Mouse (Mus musculus): ENCODE measurements at regions not wholly inside any gene's neighbourhood (a gene's known extent, or its start where the extent isn't known, plus 50 kb on each side); places are given as distances from the start of the nearest gene placed in this dataset.

DNA sequence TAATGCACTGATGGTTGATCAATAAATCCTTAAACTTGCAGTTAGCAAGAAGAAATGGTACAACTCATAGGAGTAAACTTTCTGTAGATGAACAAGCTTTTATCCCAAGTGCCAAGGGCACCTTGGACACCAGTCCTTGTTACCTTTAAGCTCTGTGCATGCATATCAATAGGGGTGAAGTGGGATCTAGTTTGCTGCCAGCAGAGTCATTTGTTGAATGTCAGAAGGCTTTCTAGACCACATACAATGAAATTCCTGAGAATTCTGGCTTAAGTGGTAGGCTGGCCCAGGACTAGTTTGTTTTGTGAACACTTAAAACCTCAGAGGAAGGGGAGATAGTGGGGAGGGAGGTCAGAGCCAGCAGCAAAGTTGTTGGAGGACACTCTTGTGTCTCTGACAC lies 437.9 kb upstream of the 4930412O13Rik start:
- no peak for DNase-seq

DNA sequence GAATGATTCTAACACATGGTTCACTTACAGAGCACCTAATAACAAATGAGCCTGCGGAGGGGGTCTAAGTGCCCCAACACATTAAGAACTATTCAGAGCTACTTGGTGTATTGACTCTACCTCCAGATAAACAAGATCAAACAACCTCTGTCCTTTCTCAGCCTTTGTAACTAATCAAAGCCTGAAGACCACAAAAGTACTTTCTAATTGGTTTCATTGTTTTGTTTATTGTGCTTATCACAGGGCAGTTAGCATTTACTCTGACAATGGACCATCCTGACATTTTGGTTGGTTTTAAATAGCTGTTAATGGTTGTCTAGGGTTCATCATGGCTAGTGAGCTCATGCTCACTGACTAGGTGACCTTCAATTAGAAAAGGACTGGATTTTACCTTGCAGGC lies 435.2 kb upstream of the 4930412O13Rik start:
- no peak for DNase-seq

GRCm38 (mm10) chr2:9464413-9464812 lies 416.6 kb upstream of the 4930412O13Rik start:
- no peak for DNase-seq

DNA sequence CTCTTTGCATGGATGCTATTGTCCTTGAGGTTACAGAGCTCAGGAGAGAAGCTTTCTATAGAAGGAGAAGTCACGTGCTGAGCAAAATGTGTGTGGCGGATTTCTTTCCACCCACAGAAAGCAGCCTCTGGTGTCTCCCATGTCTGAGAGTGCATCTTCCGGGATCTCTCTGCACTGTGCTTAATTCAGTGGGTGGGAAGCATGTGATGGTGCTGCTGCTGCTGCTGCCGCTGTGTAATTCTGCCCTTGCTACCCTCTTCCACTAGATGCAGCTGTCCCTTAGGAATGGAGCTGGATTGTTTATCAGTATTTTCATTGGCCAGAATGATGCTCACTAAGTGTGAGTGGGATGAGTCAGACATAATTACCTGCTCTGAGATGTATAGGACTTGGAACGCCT lies 416.2 kb upstream of the 4930412O13Rik start:
- DNase-seq, result no peak

- DNase-seq, result no peak
Measured at GRCm38 (mm10) chr2:9467573-9467972, 413.5 kb upstream of the 4930412O13Rik start.

DNA sequence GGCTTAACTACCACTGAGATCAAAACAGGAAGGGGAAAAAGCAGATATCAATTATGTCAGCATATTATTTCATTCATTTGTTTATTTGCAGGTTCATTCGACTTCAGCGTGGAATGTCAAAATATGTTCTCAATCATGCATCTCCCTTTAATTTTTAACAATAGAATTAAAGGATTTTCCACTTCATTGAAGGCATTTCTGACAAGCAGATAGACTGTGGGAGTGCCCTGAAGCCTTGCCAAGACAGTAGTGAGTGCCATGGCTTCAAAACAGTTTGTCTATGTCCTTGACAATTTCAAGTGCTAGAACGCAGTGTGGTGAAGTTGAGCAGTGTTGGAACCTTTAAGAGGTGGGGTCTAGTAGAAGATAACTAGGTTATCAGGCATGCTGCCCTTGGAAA lies 412.4 kb upstream of the 4930412O13Rik start:
- no peak for DNase-seq

DNA sequence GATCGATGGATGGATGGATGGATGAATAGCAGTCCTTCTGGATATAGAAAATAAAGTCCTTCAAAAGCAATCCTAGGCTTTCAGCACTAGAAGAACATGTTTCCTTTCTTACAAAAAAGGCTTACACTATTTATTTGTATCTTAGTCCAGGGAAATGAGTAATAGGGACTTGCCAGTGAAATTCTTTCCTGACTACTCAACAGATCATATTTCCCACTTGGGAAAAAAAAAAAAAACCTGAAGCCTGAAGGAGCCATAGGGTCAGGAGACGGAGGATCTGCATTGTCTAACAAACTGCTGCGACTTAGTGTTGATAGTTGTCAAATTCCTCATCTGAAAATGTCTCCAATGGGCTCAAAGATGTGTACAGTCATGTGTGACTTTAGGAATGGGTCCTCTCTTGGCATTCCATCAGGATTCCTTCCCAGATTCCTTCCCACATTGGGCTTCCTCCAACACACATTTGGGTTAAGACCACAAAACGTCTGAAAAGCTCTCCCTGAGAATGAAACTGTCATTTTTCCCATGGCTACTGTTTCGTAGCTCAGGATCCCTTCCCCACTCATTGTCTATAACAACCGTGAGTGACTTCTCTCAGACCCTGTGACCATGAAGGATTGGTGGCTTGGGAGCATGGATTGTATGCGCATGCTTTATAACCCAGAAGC lies 399.2 kb upstream of the 4930412O13Rik start:
- DNase-seq, result no peak

- no peak for DNase-seq
Measured at GRCm38 (mm10) chr2:9487381-9487914, 393.6 kb upstream of the 4930412O13Rik start.

- DNase-seq, result no peak
Measured at GRCm38 (mm10) chr2:9493606-9494145, 387.4 kb upstream of the 4930412O13Rik start.

GRCm38 (mm10) chr2:9520045-9520444 lies 361.0 kb upstream of the 4930412O13Rik start:
- no peak for DNase-seq

DNA sequence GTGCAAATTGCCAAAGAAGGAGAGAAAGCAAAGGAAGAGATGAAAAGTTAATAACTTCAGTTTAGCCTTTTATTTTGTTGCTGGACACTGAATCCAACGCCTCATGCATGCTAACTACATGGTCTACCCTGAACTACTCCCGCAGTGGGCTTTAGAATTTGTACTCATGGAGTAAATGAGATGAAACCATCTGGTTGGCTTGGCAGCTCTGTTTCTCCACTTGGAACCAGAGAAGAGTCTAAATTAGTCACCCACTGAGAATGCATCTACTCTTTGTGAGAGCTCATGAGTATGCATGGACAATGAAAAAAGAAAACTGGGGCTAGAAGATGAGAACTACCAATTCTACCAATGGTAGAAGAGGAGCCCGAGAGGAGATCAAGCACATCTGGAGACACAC lies 355.1 kb upstream of the 4930412O13Rik start:
- no peak for DNase-seq

GRCm38 (mm10) chr2:9535141-9535658 lies 345.9 kb upstream of the 4930412O13Rik start:
- DNase-seq, result no peak

DNA sequence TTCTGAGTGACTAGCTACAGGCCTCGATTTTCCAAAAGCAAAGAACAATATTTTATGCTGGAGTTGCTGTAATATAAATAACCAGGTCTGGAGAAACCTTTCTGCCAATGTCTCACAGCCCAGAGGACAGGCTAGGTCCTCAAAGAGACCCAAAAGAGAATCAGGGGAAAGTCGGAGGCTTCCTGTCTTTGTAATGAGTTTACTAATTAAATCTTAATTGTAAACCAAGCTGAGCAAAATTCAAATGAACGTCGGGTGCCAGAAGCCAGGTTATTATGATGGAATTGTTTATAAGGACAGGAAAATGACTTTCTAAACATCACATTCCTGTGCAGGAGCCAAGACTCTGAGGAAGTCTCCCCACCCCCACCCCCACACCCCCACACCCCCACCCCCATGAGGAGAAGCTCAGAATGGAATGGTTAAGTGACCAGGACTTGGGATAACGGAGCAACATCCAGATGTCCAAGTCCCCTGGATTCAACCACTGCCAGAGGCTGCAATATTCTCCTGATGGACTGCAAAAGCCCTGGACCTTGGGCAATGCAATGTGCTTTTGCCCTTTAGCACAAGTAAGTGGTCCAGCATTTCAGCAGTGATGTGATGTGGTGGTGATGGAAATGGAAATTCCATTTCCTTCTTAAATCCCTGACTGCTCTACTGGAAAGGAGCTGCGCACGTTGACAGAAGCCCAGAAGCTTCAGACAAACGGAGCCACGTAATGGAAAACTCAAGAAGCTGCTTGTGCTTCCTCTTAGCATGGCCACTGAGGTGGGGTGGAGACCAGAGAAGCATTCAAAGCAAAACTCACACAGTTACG lies 333.1 kb upstream of the 4930412O13Rik start:
- DNase-seq, result no peak

DNA sequence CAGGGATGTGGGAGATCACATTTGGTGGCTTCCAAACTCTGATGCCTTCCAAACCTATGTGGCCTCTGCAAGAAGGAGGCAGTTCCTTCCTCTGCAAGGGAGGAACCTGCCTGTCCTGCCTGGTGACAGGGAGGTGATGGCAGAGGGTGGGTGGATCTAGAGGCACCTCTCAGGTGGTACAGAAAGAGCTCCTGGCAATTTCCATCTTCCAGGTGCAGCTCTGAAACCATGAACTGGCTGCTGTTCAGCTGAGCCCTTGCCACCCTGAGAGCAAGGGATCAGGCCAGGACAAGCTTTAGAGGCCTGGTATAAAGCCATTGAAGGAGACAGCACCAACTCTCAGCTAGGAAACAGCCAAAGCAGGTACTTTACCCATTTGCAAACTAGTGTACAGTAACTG lies 327.7 kb upstream of the 4930412O13Rik start:
- no peak for DNase-seq

- no peak for DNase-seq
Measured at GRCm38 (mm10) chr2:9564487-9565043, 316.5 kb upstream of the 4930412O13Rik start.

DNA sequence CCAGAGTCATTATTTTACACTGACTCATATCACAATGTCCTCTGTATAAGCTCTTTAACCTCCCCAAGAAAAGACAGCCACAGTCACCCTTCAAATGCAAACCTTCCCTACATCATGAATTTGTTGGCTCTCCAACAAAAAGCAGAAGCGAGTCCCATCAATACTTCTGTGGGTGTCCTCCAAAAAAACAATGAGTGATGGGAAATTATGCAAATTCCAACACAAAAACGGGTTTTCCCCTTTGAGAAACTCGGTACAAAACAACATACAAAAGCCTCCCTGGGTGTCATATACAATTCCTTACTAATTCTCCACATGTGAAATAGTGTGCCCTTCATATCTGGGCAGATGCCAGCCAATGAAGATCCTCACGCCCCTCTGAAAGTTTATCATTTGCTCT lies 311.8 kb upstream of the 4930412O13Rik start:
- no peak for DNase-seq

DNA sequence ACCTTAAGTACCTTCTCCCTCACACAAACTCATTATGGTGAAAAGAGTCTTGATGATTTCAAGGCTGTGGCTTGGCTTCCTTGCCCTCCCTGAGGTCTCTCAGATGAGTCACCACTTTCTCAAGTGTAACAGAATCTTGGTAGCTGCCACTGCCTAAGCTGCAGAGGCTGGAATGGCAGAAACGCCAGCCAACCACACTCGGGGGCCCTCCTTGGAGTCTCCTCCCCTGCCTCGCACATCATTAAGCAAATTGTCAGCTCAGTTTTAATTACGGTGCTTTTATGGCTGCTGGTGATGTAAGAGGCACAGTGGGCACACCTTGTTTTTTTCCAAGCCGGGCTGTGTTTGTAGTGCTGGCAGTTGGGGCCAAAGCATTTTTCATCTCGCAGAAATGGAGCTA lies 306.9 kb upstream of the 4930412O13Rik start:
- DNase-seq, result no peak

- no peak for DNase-seq
Measured at GRCm38 (mm10) chr2:9574651-9575050, 306.4 kb upstream of the 4930412O13Rik start.

GRCm38 (mm10) chr2:9577868-9578267 lies 303.2 kb upstream of the 4930412O13Rik start:
- no peak for DNase-seq

DNA sequence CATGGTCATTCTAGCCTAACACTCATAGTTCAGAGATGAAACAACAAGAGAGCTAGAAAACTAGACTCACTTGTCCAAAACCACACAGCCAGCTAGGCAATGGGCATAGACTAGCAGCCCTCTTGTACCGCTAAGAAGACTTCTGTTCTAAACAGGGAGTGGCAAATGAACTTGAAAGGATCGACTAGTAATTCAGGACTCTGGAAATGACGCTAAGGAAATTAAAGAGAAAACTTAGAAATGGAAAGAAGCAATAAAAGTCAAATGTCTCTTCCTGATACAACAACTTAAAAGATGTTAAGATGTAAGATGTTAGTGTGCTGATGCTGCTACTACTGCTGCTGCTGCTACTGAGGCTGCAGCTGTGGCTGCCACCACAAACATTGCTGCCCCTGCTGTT lies 293.7 kb upstream of the 4930412O13Rik start:
- DNase-seq, result no peak

DNA sequence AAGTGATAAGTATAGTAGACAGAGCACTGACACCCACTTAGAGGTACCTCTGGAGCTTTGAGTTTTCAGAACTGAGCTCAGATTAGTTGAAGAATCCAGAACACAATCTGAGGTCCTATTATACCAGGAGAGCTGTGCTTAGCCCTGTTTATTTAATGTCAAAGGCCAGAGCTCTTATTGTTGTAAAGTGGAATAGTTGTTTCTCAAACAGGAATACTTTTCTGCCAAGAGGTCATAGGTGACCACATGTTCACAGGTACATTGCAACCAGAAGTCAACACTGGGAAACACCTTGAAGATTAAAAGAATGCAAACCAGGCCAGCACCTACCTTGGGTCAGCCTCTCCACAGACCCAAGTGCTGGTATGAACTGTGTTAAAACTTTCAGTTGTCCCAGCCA lies 291.9 kb upstream of the 4930412O13Rik start:
- no peak for DNase-seq

- no peak for DNase-seq
Measured at GRCm38 (mm10) chr2:9592531-9592930, 288.5 kb upstream of the 4930412O13Rik start.

- DNase-seq, result no peak
Measured at GRCm38 (mm10) chr2:9593931-9594330, 287.1 kb upstream of the 4930412O13Rik start.
